Mouse (Mus musculus): ENCODE data around the gene Nlrp3. TPM values are rescaled to one million over a fixed set of nuclear protein-coding genes. Genes with fewer than 3 reads are reported as not detected.

Nlrp3 gene
- total RNA-seq, 2 experiments from 2014 or later: 0.64 to 0.92 TPM

GRCm38 (mm10) chr11:59600872-59601271 is 59.5 kb downstream of the Nlrp3 start:
- DNase-seq (ENCODE audit: extremely low spot score in 1 of 2, low spot score in 1 of 2): no peak

- DNase-seq (ENCODE audit: extremely low spot score in 1 of 2, low spot score in 1 of 2): no peak
Measured at GRCm38 (mm10) chr11:59602287-59602686, 60.9 kb downstream of the Nlrp3 start.

- DNase-seq (ENCODE audit: extremely low spot score in 1 of 2, low spot score in 1 of 2): no peak
Measured at GRCm38 (mm10) chr11:59611646-59612045, 70.3 kb downstream of the Nlrp3 start.

GRCm38 (mm10) chr11:59614120-59614519 is 72.8 kb downstream of the Nlrp3 start:
- DNase-seq (ENCODE audit: extremely low spot score in 1 of 2, low spot score in 1 of 2): peak in 1 of 2 experiments; percentile 39

Other genes with a start within 250 kb of the Nlrp3 start
- gene Wnt9a, start 234.6 kb upstream of the Nlrp3 start, total RNA-seq (2021): 1 to 10 TPM; 3.6 to 6.6 TPM
- not detected for gene Prss38, start 165.9 kb upstream of the Nlrp3 start, total RNA-seq (2021)
- 10 to 100 TPM; 25.3 to 27.0 TPM for gene Jmjd4, start 91.5 kb upstream of the Nlrp3 start, total RNA-seq (2021)
- 100 to 1,000 TPM; 345 to 382 TPM for gene Snap47, start 90.4 kb upstream of the Nlrp3 start, total RNA-seq (2021)
- gene Zfp867, start 69.1 kb upstream of the Nlrp3 start, total RNA-seq (2021): 1 to 10 TPM; 3.7 to 4.2 TPM
- gene Zkscan17, start 14.8 kb upstream of the Nlrp3 start, total RNA-seq (2021): 1 to 10 TPM; 7.9 to 9.1 TPM
- not detected for gene Olfr222, start 34.7 kb downstream of the Nlrp3 start, total RNA-seq (2021)
- not detected for gene Olfr223, start 51.7 kb downstream of the Nlrp3 start, total RNA-seq (2021)
- 100 to 1,000 TPM; 267 to 302 TPM for gene Mprip, start 119.7 kb downstream of the Nlrp3 start, total RNA-seq (2021)
- under 1 TPM; 0.49 to 0.96 TPM for gene Pld6, start 246.1 kb downstream of the Nlrp3 start, total RNA-seq (2021)

Data from layer of hippocampus, postnatal 25 days (tissue).